Mouse (Mus musculus) activated CD4-positive, CD25-positive, alpha-beta regulatory T cell, adult 4 months (primary cell): ENCODE measurements around the gene Ush1g. TPM values are rescaled to one million over a fixed set of nuclear protein-coding genes. Genes with fewer than 3 reads are reported as not detected.

ENCODE experiments used
- ATAC-seq: one replicate; pipeline ENCODE4 v1.8.0; 2017
- polyA plus RNA-seq, 2 experiments: library from polyadenylated mRNA; unstranded; fragments of 100-300 nt; shearing (Covaris generic); gene quantifications; one replicate each; pipeline ENCODE4 v1.2.1; 2017

Gene Ush1g
- polyA plus RNA-seq, 2 experiments from 2014 or later = not detected

- ATAC-seq = no peak
Measured at GRCm38 (mm10) chr11:115329339-115329738, 7.5 kb upstream of the Ush1g start.

GRCm38 (mm10) chr11:115326730-115327129 lies 4.9 kb upstream of the Ush1g start:
- no peak for ATAC-seq

- no peak for ATAC-seq
Measured at GRCm38 (mm10) chr11:115323354-115323753, 1.5 kb upstream of the Ush1g start.

GRCm38 (mm10) chr11:115319704-115320383 lies 2.0 kb downstream of the Ush1g start:
- no peak for ATAC-seq

- ATAC-seq = no peak
Measured at GRCm38 (mm10) chr11:115318245-115319027, 3.4 kb downstream of the Ush1g start.

- no peak for ATAC-seq
Measured at GRCm38 (mm10) chr11:115317204-115317603, 4.6 kb downstream of the Ush1g start.

GRCm38 (mm10) chr11:115314249-115314648 lies 7.6 kb downstream of the Ush1g start:
- ATAC-seq = no peak

- no peak for ATAC-seq
Measured at GRCm38 (mm10) chr11:115308781-115309180, 13.1 kb downstream of the Ush1g start.

GRCm38 (mm10) chr11:115306863-115307262 lies 15.0 kb downstream of the Ush1g start, which contains the start of gene Otop2:
Gene Otop2 (plus strand): TSS chr11:115307163.
- no peak for ATAC-seq

GRCm38 (mm10) chr11:115303167-115303566 lies 18.7 kb downstream of the Ush1g start:
- ATAC-seq = no peak

- no peak for ATAC-seq
Measured at GRCm38 (mm10) chr11:115301351-115301750, 20.5 kb downstream of the Ush1g start.

- no peak for ATAC-seq
Measured at GRCm38 (mm10) chr11:115300745-115301144, 21.1 kb downstream of the Ush1g start.

- ATAC-seq = no peak
Measured at GRCm38 (mm10) chr11:115298160-115298559, 23.7 kb downstream of the Ush1g start.

GRCm38 (mm10) chr11:115297214-115297826 lies 24.5 kb downstream of the Ush1g start, which contains the start of gene Fads6:
Gene Fads6 (minus strand): TSS chr11:115297663.
- ATAC-seq = peak; percentile 94

GRCm38 (mm10) chr11:115296471-115297210 lies 25.2 kb downstream of the Ush1g start:
- no peak for ATAC-seq

GRCm38 (mm10) chr11:115295939-115296338 lies 25.9 kb downstream of the Ush1g start:
- ATAC-seq = no peak

GRCm38 (mm10) chr11:115292631-115293375 lies 29.0 kb downstream of the Ush1g start:
- no peak for ATAC-seq

GRCm38 (mm10) chr11:115291503-115291902 lies 30.3 kb downstream of the Ush1g start:
- ATAC-seq = no peak

- ATAC-seq = no peak
Measured at GRCm38 (mm10) chr11:115290919-115291318, 30.9 kb downstream of the Ush1g start.

GRCm38 (mm10) chr11:115290314-115290713 lies 31.5 kb downstream of the Ush1g start:
- no peak for ATAC-seq

- ATAC-seq = no peak
Measured at GRCm38 (mm10) chr11:115289885-115290284, 32.0 kb downstream of the Ush1g start.

GRCm38 (mm10) chr11:115288305-115288704 lies 33.5 kb downstream of the Ush1g start:
- no peak for ATAC-seq
